ENCODE assay signal across 23 mouse cellular contexts in genomic region chr11:76066563-76067156, GRCm38 (mm10). TPM values are rescaled to one million over a fixed set of nuclear protein-coding genes. Genes with fewer than 3 reads are reported as not detected.
A peak's percentile ranks its signal among the peaks of the same experiment; 100 is the strongest.
DNase-seq lines count a peak whose midpoint lies in the region; ATAC-seq and TF ChIP-seq lines count a peak whose summit lies in the region.
"Had no signal": no experiment of that assay in that cellular context is flagged by ENCODE, and none has a peak within 500 bp of the region (broad histone marks: within the 10 kb centered on the region; RNA-seq: fewer than 3 reads in every experiment).

No protein-coding gene starts in this region.

- peak; percentile 59 for ATAC-seq in neutrophil, adult 5-6 weeks (ENCODE audit: extremely low read depth, insufficient number of reproducible peaks, low FRiP score, poor library complexity, severe bottlenecking)
- ATAC-seq: forebrain, embryonic 14.5 days; liver, postnatal 0 days had no signal

- no peak overlapping the region for H3K4me3 ChIP-seq in bone marrow, adult 2 months (replicated peaks; ENCODE audit: control insufficient read depth, low read depth, low read length)
- H3K4me3 ChIP-seq: embryonic facial prominence, embryonic 12.5 days; erythroblast, embryonic 14.5 days; hindbrain, embryonic 10.5 days; limb, embryonic 10.5 days; megakaryocyte, embryonic 14.5 days; myocyte had no signal

- peak; percentile 25 for DNase-seq in left cerebral cortex, postnatal 4 days
- no peak for DNase-seq in left cerebral cortex, postnatal 10 days (ENCODE audit: extremely low spot score in 1 of 2, low spot score in 2 of 2)
- peak; percentile 41 for DNase-seq in cerebellum, adult 8-10 months
- DNase-seq in kidney, postnatal 10 days = no peak
- DNase-seq in right cerebral cortex, adult 2 months (ENCODE audit: low spot score in 2 of 2) = no peak
- DNase-seq in adipocyte (ENCODE audit: low spot score) = no peak
- DNase-seq: adrenal gland, adult 2 months; kidney, adult 18-20 months; kidney, postnatal 14 days; liver, postnatal 0 days; lung, postnatal 10 days; midbrain, embryonic 14.5 days; right cerebral cortex, postnatal 25 days; thymus, adult 2 months had no signal

- peak overlapping the region; percentile 53 for H3K27ac ChIP-seq in bone marrow, adult 2 months (ENCODE audit: control insufficient read depth, insufficient read depth, low read depth, low read length, poor library complexity)
- H3K27ac ChIP-seq: embryonic facial prominence, embryonic 12.5 days; hindbrain, embryonic 10.5 days; limb, embryonic 10.5 days had no signal

- no peak for TF ChIP-seq POLR2A in bone marrow, adult 2 months (IDR thresholded peaks at IDR 0.05; ENCODE audit: borderline replicate concordance, control insufficient read depth, low read depth, low read length)

- no peaks in the 10 kb centered on the region; the same call in 1 of the 2 replicates for H3K4me1 ChIP-seq in bone marrow, adult 2 months (ENCODE audit: control insufficient read depth, insufficient read depth, low read length)
- H3K4me1 ChIP-seq: embryonic facial prominence, embryonic 12.5 days; hindbrain, embryonic 10.5 days; megakaryocyte, embryonic 14.5 days had no signal

- TF ChIP-seq CTCF in bone marrow, adult 2 months (IDR thresholded peaks at IDR 0.05; ENCODE audit: control insufficient read depth, insufficient read depth, low read length) = no peak

- intact Hi-C loops in left cerebral cortex, postnatal 4 days (cut with DNase I) = no loop called here
- intact Hi-C loops in left cerebral cortex, postnatal 10 days (cut with DNase I) = no loop called here

- 66% methylated on average over 15 of the region's 15 CpGs for WGBS in bone marrow, adult 2 months

RNA-seq across cellular contexts. Expression of gene Rflnb, which starts 39.1 kb away (rescaled TPM):
- 10 to 100 TPM; 28.7 to 28.9 TPM for total RNA-seq in left cerebral cortex, postnatal 4 days (2021)
- 10 to 100 TPM; 27.3 to 29.6 TPM for total RNA-seq in left cerebral cortex, postnatal 10 days (2021)
- polyA plus RNA-seq in bone marrow, adult 2 months (2011; ENCODE audit: insufficient read depth, insufficient read length, low replicate concordance, missing spikeins) = 14.2 and 30.8 TPM in 2 replicates
- 69.2 and 73.0 TPM in 2 replicates for total RNA-seq in neutrophil, adult 5-6 weeks (2017)

Comparison
In these comparisons a context has a peak if more than half of its experiments do, and no peak if none do; other contexts are left out.
1. DNase-seq: peak in left cerebral cortex, postnatal 4 days (single experiment) and cerebellum, adult 8-10 months (single experiment); none in left cerebral cortex, postnatal 10 days (0 of 2), kidney, postnatal 10 days (single experiment), right cerebral cortex, adult 2 months (0 of 2) and adipocyte (single experiment).